Mouse (Mus musculus): ENCODE measurements around the gene Ccser1. TPM values are rescaled to one million over a fixed set of nuclear protein-coding genes. Genes with fewer than 3 reads are reported as not detected.

The Ccser1 gene
- 0.68 and 0.70 TPM in 2 replicates for polyA plus RNA-seq (2012; rRNA removed)

DNA sequence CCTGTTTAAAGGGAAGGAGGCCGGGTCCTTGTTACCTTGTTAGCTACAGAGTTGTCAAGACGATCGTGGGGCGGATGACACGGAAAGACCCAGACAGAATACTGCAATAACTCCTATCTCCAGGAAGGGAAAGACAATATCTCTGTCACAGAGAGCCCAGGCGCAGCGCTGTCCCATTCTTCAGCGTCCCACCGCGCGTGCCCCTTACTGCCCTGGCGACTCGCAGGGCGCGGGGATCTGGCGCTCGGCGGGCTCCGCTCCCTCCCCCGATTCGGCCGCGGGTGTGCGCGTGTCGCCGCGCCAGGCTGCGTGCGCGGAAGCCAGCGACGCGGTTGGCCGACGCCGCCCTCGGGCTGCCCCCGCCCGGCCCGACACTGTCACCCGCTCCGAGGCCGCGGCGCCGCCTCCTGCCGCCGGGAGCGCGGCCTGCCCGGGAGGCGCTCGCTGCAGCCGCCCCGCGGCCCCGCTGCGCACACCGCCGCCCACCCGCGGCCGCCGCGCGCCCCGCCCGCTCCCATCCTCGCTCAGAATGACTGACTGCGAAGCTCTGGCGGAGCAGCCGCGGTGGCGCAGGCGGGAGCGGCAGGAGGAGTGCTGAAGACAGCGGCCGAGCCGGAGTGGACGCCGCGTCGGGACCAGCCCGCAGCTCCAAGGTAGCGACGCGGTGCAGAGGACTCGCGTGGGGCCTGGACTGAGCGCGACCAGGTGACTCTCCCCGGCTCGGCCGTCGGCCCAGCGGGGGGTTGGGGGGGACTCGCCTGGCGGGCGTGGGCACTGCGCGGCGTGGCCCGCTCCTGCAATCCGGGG lies at the start of gene Ccser1:
Gene Ccser1, plus strand, starts transcription at position 376 of the 807 bp plus-strand sequence.

